Mouse (Mus musculus): ENCODE data around the gene Gm4881. TPM values are rescaled to one million over a fixed set of nuclear protein-coding genes. Genes with fewer than 3 reads are reported as not detected.
"Not testable (repeated sequence)": the region's sequence is repeated elsewhere in the genome, so short reads cannot be mapped to it uniquely, and the experiment has no call there.

Gene Gm4881
- polyA plus RNA-seq, 1 experiment from 2014 or later, result 4.6 TPM

DNA sequence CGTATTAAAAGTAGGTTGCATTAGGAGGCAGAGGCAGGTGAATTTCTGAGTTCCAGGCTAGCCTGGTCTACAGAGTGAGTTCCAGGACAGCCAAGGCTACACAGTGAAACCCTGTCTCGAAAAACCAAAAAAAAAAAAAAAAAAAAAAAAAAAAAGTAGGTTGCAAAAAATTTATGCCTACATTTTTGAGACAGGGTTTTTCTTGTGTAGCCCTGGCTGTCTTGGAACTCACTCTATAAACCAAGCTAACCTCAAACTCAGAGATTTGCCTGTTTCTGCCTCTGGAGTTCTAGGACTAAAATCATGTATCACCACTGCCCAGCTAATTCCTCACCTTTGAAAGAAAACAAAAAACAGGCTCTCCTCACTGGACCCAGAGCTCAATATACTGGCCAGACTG lies 48.5 kb downstream of the Gm4881 start:
- H3K36me3 ChIP-seq (ENCODE audit: control insufficient read depth, insufficient read depth, low read length); H3K9ac ChIP-seq (ENCODE audit: low read depth, low read length); ATAC-seq; H3K4me2 ChIP-seq (ENCODE audit: low read length); H3K27ac ChIP-seq (ENCODE audit: low read depth, low read length); H3K4me3 ChIP-seq (ENCODE audit: low read length); H3K9me3 ChIP-seq (ENCODE audit: control insufficient read depth, low read length); H3K27me3 ChIP-seq (replicated peaks; ENCODE audit: control insufficient read depth, insufficient read depth, low read length); H3K4me1 ChIP-seq (ENCODE audit: control insufficient read depth, insufficient read depth, low read depth, low read length): not testable (repeated sequence)
- 99% methylated on average over 2 of the region's 2 CpGs for WGBS

GRCm38 (mm10) chr7:24892125-24892583 lies 52.1 kb downstream of the Gm4881 start:
- no peak overlapping the region for H3K9ac ChIP-seq (ENCODE audit: low read depth, low read length)
- no peaks in the 10 kb centered on the region for H3K27me3 ChIP-seq (replicated peaks; ENCODE audit: control insufficient read depth, insufficient read depth, low read length)
- no peak overlapping the region for H3K27ac ChIP-seq (ENCODE audit: low read depth, low read length)
- WGBS, result 67% methylated on average over 2 of the region's 2 CpGs
- ATAC-seq, result no peak
- no peak overlapping the region for H3K4me2 ChIP-seq (ENCODE audit: low read length)
- H3K9me3 ChIP-seq (ENCODE audit: control insufficient read depth, low read length), result no peaks in the 10 kb centered on the region
- peaks cover 31% of the 10 kb centered on the region for H3K36me3 ChIP-seq (ENCODE audit: control insufficient read depth, insufficient read depth, low read length)
- no peak overlapping the region for H3K4me3 ChIP-seq (ENCODE audit: low read length)
- H3K4me1 ChIP-seq (ENCODE audit: control insufficient read depth, insufficient read depth, low read depth, low read length), result peaks cover 5% of the 10 kb centered on the region

DNA sequence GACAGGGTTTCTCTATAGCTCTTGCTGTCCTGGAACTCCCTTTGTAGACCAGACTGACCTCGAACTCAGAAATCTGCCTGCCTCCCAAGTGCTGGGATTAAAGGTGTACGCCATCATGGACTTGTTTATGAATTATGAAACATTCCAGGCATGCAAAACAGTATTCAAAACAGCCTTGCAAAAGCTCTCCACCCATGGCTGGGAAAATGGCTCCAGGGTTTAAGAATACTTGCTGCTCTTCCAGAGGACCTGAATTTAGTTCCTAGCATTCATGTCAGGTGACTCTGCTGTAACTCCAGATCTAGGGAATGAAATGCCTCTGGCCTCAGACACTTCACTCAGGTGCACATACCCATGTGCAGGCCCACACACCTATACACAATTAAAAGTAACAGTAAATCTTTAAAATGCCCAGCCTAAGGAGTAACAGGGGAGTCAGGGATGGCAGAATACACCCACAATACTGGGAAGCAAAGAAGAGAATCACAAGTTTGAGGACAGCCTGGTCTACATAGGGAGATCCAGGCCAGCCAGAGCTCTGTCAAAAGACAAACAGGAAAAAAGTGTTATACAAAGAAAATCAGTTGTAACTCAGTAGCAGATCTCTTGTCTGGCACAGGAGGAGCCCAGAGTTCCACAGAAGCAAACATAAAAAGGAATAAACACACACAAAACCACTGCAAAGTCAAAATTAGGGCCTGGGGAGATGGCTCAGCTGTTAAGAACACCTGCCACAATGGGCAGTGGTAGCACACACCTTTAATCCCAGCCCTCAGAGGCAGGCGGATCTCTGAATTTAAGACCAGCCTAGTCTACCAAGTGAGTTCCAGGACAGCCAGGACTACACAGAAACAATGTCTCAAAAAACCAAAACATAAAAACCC lies 52.8 kb downstream of the Gm4881 start:
- 79% methylated on average over 3 of the region's 3 CpGs for WGBS
- no peak for ATAC-seq
- no peak overlapping the region for H3K4me2 ChIP-seq (ENCODE audit: low read length)
- no peak overlapping the region for H3K4me3 ChIP-seq (ENCODE audit: low read length)
- peaks cover 7% of the 10 kb centered on the region for H3K4me1 ChIP-seq (ENCODE audit: control insufficient read depth, insufficient read depth, low read depth, low read length)
- H3K27me3 ChIP-seq (replicated peaks; ENCODE audit: control insufficient read depth, insufficient read depth, low read length), result no peaks in the 10 kb centered on the region
- H3K36me3 ChIP-seq (ENCODE audit: control insufficient read depth, insufficient read depth, low read length), result peaks cover 33% of the 10 kb centered on the region
- H3K9ac ChIP-seq (ENCODE audit: low read depth, low read length), result no peak overlapping the region
- no peak overlapping the region for H3K27ac ChIP-seq (ENCODE audit: low read depth, low read length)
- H3K9me3 ChIP-seq (ENCODE audit: control insufficient read depth, low read length), result no peaks in the 10 kb centered on the region

DNA sequence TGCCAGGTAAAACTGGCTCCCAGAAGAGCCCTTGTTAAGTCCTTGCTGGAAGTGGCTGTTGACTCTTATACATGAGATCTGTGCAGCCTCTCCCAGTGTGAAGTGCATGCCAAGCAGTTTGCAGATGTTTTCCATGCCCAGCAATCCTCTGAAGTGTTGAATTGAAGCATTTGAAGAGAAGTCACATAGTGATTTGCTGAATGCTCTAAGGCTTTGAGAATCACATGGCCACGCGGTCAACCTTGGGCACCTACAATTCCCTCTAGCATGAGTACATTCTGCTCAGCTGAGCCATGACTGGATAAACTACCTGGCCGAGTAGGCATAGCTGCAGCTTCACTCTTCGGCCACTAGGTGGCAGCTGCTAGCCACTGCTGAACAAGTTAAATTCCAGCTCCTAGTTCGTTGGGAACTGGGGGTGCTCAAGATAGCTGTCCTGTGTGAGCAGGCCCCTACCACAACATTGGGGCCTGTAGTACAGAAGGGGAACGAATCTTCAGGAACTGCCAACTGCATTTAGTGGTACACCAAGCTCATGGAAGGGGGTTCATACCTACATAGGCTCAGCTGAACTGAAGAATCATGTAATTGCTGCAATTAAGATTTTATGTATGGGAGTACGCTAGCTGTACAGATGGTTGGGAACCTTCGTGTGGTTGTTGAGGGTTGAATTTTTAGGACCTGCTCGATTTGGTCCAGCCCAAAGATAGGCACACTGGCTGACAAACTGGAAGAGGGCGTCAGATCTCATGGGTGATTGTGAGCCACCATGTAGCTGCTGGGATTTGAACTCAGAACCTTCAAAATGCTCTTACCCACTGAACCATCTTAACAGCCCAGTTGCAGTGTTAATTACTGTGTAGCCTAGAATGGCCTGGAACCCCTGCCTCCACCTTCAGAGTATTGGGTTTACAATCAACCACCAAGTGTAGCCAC lies 53.7 kb downstream of the Gm4881 start:
- WGBS, result 34% methylated on average over 10 of the region's 10 CpGs
- H3K27ac ChIP-seq (ENCODE audit: low read depth, low read length), result 0 out of 2 replicates have a peak overlapping the region, but pooled peaks have one; percentile 6

DNA sequence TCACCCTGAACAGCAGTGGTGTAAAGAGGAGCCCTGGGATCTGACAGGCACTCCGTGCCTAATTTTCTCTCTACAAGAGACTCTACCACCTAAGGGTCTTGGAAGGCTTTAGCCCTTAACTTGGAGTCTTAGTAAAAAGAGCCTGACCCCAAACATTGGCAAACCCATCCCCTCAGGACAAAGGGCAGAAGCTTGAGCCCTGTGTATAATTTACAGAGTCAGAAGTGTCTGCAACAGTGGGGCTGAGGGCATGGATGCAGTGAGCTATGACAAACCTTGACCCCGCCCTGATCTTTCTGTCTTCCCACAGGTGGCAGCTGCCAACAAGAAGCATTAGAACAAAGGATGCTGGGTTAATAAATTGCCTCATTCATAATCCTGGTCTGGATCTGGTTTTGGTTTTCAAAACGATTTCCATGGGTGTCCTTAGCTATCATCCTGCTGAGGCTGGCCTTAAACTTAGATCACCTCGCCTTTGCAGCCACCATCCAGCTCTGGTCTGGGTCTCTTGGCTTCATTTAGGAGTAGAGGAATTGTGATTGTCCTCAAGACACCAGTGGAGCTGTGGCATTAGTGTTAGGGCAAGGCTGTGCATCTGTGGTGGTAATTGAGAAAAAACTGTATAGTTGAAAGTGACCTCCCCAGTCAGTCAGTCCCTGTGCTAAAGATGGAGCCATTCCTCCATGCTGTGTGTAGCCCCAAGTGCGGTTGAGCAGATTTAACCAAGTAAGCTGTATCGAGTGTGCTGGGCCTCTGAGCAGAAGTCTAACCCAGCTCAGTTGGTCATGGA lies 54.7 kb downstream of the Gm4881 start:
- peaks cover 21% of the 10 kb centered on the region for H3K4me1 ChIP-seq (ENCODE audit: control insufficient read depth, insufficient read depth, low read depth, low read length)
- no peak overlapping the region for H3K9ac ChIP-seq (ENCODE audit: low read depth, low read length)
- H3K27me3 ChIP-seq (replicated peaks; ENCODE audit: control insufficient read depth, insufficient read depth, low read length), result no peaks in the 10 kb centered on the region
- no peak overlapping the region for H3K4me3 ChIP-seq (ENCODE audit: low read length)
- no peak overlapping the region for H3K4me2 ChIP-seq (ENCODE audit: low read length)
- H3K27ac ChIP-seq (ENCODE audit: low read depth, low read length), result peak overlapping the region; percentile 6; the same call in 1 of the 2 replicates
- WGBS, result 80% methylated on average over 6 of the region's 6 CpGs
- no peaks in the 10 kb centered on the region for H3K9me3 ChIP-seq (ENCODE audit: control insufficient read depth, low read length)
- no peak for ATAC-seq
- H3K36me3 ChIP-seq (ENCODE audit: control insufficient read depth, insufficient read depth, low read length), result peaks cover 37% of the 10 kb centered on the region

More for the DNA sequence above, 53.7 kb downstream of the Gm4881 start:
- peaks cover 17% of the 10 kb centered on the region for H3K4me1 ChIP-seq (ENCODE audit: control insufficient read depth, insufficient read depth, low read depth, low read length)
- H3K4me3 ChIP-seq (ENCODE audit: low read length), result no peak overlapping the region
- peaks cover 37% of the 10 kb centered on the region for H3K36me3 ChIP-seq (ENCODE audit: control insufficient read depth, insufficient read depth, low read length)
- no peak overlapping the region for H3K4me2 ChIP-seq (ENCODE audit: low read length)
- peak; percentile 68 for ATAC-seq
- H3K9me3 ChIP-seq (ENCODE audit: control insufficient read depth, low read length), result no peaks in the 10 kb centered on the region
- no peaks in the 10 kb centered on the region for H3K27me3 ChIP-seq (replicated peaks; ENCODE audit: control insufficient read depth, insufficient read depth, low read length)
- H3K9ac ChIP-seq (ENCODE audit: low read depth, low read length), result no peak overlapping the region

DNA sequence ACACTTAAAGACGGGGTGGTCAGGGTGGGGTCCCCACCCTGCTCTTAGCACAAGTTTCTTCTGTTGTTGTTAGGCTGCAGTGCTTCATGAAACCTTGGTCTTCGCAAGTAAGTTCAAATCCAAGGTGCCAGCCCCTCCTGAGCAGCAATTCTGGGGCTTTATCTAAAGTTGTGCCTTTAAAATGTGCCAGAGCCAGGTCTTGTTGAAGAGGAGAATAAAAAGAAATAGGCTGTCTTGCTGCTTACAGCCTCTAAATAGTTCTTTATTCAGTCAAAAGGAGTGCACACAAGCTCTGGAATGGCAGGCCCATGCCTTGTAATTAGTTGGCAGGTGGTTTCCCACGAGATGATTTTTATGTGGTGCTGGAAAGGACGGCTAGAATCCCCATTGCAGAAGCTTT lies 57.2 kb downstream of the Gm4881 start:
- Histone ChIP-seq H3K36me3 (ENCODE audit: control insufficient read depth, insufficient read depth, low read length) (peaks cover 37% of the 10 kb centered on the region), H3K4me1 (ENCODE audit: control insufficient read depth, insufficient read depth, low read depth, low read length) (peaks cover 21% of the 10 kb centered on the region), H3K27me3 (replicated peaks; ENCODE audit: control insufficient read depth, insufficient read depth, low read length) (no peaks in the 10 kb centered on the region), H3K4me2 (ENCODE audit: low read length) (no peak overlapping the region), H3K9ac (ENCODE audit: low read depth, low read length) (no peak overlapping the region; the same call in none of the 2 replicates), H3K27ac (ENCODE audit: low read depth, low read length) (no peak overlapping the region), H3K4me3 (ENCODE audit: low read length) (no peak overlapping the region), H3K9me3 (ENCODE audit: control insufficient read depth, low read length) (no peaks in the 10 kb centered on the region)
- WGBS, result 68% methylated on average over 4 of the region's 4 CpGs
- no peak for ATAC-seq

GRCm38 (mm10) chr7:24886308-24886633 lies 58.0 kb downstream of the Gm4881 start:
- Histone ChIP-seq H3K27me3 (replicated peaks; ENCODE audit: control insufficient read depth, insufficient read depth, low read length) (no peaks in the 10 kb centered on the region), H3K4me1 (ENCODE audit: control insufficient read depth, insufficient read depth, low read depth, low read length) (peaks cover 21% of the 10 kb centered on the region), H3K9ac (ENCODE audit: low read depth, low read length) (peak overlapping the region; percentile 100), H3K36me3 (ENCODE audit: control insufficient read depth, insufficient read depth, low read length) (peaks cover 37% of the 10 kb centered on the region), H3K27ac (ENCODE audit: low read depth, low read length) (no peak overlapping the region), H3K4me2 (ENCODE audit: low read length) (peak overlapping the region; percentile 83), H3K9me3 (ENCODE audit: control insufficient read depth, low read length) (no peaks in the 10 kb centered on the region), H3K4me3 (ENCODE audit: low read length) (no peak overlapping the region)
- no peak for ATAC-seq
- 64% methylated on average over 4 of the region's 4 CpGs for WGBS

DNA sequence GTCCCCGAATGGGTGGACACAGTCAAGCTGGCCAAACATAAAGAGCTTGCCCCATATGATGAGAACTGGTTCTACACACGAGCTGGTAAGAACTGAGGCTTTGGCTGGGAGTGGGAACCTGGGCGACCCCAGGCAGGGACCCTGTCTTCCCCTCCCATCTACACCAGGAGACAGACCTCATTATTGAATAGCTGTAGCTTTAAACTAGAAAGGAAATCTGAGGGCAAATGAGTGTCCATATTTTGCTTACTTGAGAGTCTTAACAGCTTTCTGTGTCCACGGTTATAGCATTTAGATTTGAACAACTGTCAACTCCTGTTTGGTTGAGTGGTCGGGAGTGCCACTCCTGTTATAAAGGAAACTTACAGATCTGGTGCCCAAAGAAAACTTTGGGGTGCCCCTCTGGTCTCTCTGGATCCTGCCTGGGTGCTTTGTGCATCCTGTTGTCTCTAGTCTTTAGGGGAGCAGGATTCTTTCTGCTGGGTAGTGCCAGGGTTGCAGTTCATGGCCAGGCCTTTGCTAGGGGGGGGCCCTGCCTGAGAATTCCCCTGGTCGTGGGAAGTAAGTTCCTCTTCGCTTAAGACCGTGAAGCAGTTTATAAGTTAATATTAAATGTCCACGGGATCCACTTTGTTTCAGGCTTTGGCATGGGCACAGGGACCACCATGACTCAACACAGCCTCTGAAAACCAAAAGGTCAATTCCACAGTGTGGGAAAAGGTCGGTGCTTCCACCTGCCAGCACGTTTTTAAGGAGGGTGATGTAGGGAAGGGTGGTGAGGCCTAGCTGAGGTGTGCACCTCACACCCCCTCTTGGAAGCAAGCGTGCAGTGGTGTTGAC lies 58.6 kb downstream of the Gm4881 start:
- Histone ChIP-seq H3K4me2 (ENCODE audit: low read length) (peak overlapping the region; percentile 83), H3K36me3 (ENCODE audit: control insufficient read depth, insufficient read depth, low read length) (peaks cover 35% of the 10 kb centered on the region), H3K27me3 (replicated peaks; ENCODE audit: control insufficient read depth, insufficient read depth, low read length) (no peaks in the 10 kb centered on the region), H3K4me3 (ENCODE audit: low read length) (peak overlapping the region; percentile 97), H3K27ac (ENCODE audit: low read depth, low read length) (no peak overlapping the region), H3K9me3 (ENCODE audit: control insufficient read depth, low read length) (no peaks in the 10 kb centered on the region), H3K9ac (ENCODE audit: low read depth, low read length) (peak overlapping the region; percentile 100), H3K4me1 (ENCODE audit: control insufficient read depth, insufficient read depth, low read depth, low read length) (peaks cover 21% of the 10 kb centered on the region)
- 45% methylated on average over 12 of the region's 12 CpGs for WGBS
- ATAC-seq, result no peak

All from hindbrain, embryonic 16.5 days (tissue).